Mouse (Mus musculus) bone marrow, adult 2 months (tissue): ENCODE results near the gene Barx2. TPM values are rescaled to one million over a fixed set of nuclear protein-coding genes. Genes with fewer than 3 reads are reported as not detected.

Source experiments
- H3K27ac ChIP-seq: fragments of 200-500 bp; 2 replicates; pipeline ENCODE4 v1.5.1; 2012; ENCODE audit warnings: low read depth, mild to moderate bottlenecking, control low read depth, inconsistent platforms, low read length; ENCODE audit not compliant: control insufficient read depth, poor library complexity, insufficient read depth
- H3K4me1 ChIP-seq: fragments of 200-500 bp; 2 replicates; pipeline ENCODE4 v1.6.1; 2011; ENCODE audit warnings: low read length; ENCODE audit not compliant: control insufficient read depth, insufficient read depth
- H3K4me3 ChIP-seq: fragments of 200-500 bp; replicated peaks from 2 replicates; pipeline ENCODE3; 2011; ENCODE audit warnings: mild to moderate bottlenecking, low read depth, low read length, control low read depth; ENCODE audit not compliant: control insufficient read depth
- CTCF ChIP-seq: fragments of 200-500 bp; IDR thresholded peaks from 2 replicates; pipeline ENCODE4 v1.5.1; 2011; ENCODE audit warnings: low read length, control low read depth; ENCODE audit not compliant: control insufficient read depth, insufficient read depth
- POLR2A ChIP-seq: fragments of 200-500 bp; IDR thresholded peaks from 2 replicates; pipeline ENCODE4 v1.6.1; 2011; ENCODE audit warnings: low read depth, mild to moderate bottlenecking, control low read depth, low read length, borderline replicate concordance; ENCODE audit not compliant: control insufficient read depth
- WGBS: fragments of 180-500 bp; shearing (Covaris S2); methylation state at CpG from one replicate; pipeline ENCODE4 v1.1.7; 2018; 5-methylcytosine and 5-hydroxymethylcytosine counted together
- polyA plus RNA-seq: library from polyadenylated mRNA; stranded (reverse); fragments of >200 nt; gene quantifications from 2 replicates; pipeline ENCODE4 v1.2.4, GENCODE M21; 2011; ENCODE audit warnings: low replicate concordance; ENCODE audit not compliant: missing spikeins, insufficient read depth, insufficient read length

Gene Barx2
- polyA plus RNA-seq, 1 experiment: 0.77 TPM

DNA sequence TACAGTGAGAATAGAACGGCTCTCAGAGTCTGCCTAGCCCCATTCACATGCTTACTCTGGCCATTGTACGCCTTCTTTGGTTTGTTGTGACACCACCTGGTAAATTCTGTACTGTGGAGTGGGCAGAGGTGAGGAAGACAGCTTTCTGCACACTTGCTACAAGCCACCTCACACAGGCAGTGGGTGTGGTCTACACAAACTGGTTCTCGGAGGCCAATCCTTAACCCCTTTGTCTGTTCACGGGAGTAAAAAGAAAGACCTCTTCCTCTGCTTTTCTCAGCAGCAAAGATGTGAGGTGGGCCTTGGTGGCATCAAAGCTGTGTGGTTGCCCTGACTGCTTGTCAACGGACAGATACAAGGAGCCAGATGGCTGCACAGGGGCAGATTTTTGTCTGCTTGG, 68.6 kb downstream of the Barx2 start:
- no peak for TF ChIP-seq CTCF
- no peak for TF ChIP-seq POLR2A
- no peak overlapping the region for H3K4me3 ChIP-seq
- 69% methylated on average over 5 of the region's 5 CpGs for WGBS
- H3K4me1 ChIP-seq: no peaks in the 10 kb centered on the region
- H3K27ac ChIP-seq: no peak overlapping the region

DNA sequence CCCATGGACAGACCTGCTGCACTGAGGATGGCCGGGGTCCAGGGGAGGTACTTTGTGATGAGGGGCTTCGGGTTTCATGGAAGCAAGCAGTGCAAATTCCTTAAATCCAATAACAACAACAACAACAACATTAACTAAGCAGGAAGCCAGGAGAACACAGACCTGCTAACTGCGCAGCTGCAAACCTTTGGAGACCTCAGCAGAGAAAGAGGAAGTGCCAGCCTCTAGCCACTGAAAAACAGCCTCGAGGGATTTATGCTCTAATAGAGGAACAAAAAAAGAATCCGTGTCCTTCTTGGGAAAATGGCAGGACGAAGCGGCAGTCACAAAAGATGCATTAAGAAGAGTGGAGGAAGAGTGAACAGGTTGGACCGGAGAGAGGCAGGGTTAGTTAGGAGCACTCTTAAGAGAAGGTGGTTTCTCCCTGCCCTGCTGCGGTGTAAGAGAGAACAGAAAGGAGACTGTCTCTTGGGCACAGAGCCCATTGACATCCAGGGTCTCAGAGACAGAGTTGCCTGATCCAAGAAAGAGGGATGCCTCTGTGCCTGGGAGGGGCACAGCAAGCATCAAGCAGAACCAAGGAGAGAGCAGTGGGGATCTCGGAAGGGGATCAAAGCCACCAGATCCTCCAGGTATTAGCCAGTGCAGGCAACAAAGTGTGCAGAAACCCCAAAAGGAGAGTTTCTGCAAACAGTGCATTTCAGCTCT, 72.0 kb downstream of the Barx2 start:
- H3K27ac ChIP-seq: no peak overlapping the region
- H3K4me1 ChIP-seq: no peaks in the 10 kb centered on the region
- TF ChIP-seq POLR2A (no peak), CTCF (no peak)
- no peak overlapping the region for H3K4me3 ChIP-seq
- 29% methylated on average over 10 of the region's 10 CpGs for whole genome bisulfite sequencing

DNA sequence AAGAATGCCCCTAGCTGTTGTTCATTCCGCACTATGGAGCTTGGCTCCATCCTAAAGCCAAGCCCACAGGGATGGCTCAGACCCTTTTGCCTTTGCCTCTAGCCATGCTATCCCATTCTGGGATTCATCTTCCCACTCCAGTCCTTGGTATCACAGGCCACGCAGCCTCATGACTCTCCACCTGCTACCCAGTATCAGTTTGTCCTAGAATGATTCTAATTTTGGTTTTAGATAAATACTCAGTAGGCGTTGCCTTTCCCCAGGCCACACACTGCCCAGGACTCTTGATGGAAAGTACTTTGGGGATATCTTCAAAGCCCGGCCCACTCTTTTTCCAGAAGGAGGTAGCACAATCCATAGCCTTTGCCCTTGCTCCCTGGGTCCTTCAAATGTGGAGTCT, 72.7 kb downstream of the Barx2 start:
- no peak overlapping the region for H3K4me3 ChIP-seq
- no peaks in the 10 kb centered on the region for H3K4me1 ChIP-seq
- 88% methylated on average over 4 of the region's 4 CpGs for WGBS
- H3K27ac ChIP-seq: no peak overlapping the region
- TF ChIP-seq POLR2A (no peak), CTCF (no peak)

DNA sequence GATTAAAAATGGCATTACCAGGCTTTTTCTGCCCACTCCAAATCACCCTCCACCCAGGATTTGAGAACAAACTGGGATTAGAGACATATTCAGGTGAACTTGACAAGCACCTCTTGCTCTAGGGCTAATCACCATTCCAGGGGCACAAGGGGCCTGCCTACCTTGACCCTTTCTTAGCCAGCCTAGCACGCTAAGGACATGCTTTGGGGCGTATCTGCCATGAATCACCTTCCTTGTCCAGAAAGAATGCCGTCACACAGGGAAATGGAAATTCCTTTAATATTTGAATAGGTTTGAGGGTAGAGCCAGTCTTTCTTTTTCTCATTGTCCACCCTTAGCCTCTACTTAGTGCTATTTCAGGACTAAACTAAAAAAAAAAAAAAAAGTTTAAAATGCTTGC, 73.2 kb downstream of the Barx2 start:
- TF ChIP-seq POLR2A (no peak), CTCF (no peak)
- H3K4me1 ChIP-seq: no peaks in the 10 kb centered on the region
- H3K27ac ChIP-seq: no peak overlapping the region
- 80% methylated on average over 3 of the region's 3 CpGs for WGBS
- H3K4me3 ChIP-seq: no peak overlapping the region

DNA sequence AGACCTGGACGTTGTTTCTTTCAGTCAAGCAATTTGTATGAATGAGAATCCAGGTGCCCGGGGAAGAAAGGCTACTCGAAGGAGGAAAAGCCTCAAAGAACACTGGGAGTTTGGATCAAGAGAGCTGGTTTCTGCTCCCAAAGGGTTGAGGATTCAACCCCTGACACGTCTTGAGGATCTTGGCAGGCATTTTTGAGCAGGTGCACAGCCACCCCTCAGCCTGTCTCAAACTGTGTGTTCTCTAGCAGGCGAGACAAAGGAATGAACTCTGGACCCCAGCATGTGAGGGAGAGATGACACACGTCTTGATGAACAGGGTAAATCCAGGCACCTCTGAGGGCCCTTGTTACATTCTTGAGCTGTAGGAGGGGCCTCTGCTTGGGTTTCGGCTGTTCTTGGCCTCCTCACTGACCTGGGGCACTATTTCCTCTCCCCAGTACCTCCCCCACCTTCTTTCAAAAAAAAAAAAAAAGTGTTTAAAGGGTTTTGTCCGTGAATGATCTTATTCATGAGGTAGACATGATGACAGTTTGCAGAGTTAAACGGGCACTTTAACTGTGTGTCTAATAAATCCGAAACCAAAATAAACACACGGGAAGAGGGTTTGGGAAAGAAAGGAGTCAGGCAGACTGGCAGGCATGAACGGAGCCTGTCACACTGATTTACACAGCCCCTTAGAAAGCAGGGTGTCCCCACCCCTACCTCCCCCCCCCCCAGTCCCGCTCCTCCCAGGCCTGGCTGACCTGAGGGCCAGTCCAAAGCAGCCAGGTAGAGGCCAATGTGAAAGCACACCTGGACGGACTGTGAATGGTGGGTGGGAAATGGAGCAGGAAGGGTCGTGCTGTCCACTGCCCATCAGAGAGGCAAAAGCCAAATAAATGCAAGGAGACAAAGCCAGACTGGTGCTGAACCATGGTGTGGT, 73.9 kb downstream of the Barx2 start:
- TF ChIP-seq CTCF (no peak), POLR2A (no peak)
- no peaks in the 10 kb centered on the region for H3K4me1 ChIP-seq
- WGBS: 71% methylated on average over 15 of the region's 15 CpGs
- no peak overlapping the region for H3K4me3 ChIP-seq
- H3K27ac ChIP-seq: no peak overlapping the region

DNA sequence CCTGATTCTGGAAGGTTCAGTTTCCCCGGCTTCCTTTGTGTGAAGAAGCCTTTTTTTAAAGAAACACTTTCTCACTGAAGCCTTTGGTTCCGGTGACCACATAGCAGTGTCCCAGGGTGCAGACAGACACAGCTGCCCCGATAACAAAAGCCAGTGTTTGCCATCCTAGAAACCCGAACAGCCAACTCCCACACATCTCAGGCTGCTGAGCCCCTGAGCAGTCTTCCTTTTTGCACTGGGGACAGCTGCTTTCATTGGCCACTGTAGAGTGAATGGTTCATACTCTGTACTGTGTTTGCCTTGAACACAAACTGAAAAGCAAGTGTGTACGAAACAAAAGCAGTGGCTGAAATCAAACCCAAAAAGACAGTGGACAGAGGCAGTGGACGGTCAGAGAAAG, 75.2 kb downstream of the Barx2 start:
- 76% methylated on average over 6 of the region's 6 CpGs for WGBS
- Histone ChIP-seq H3K27ac (no peak overlapping the region), H3K4me3 (no peak overlapping the region), H3K4me1 (no peaks in the 10 kb centered on the region)
- TF ChIP-seq CTCF (no peak), POLR2A (no peak)

DNA sequence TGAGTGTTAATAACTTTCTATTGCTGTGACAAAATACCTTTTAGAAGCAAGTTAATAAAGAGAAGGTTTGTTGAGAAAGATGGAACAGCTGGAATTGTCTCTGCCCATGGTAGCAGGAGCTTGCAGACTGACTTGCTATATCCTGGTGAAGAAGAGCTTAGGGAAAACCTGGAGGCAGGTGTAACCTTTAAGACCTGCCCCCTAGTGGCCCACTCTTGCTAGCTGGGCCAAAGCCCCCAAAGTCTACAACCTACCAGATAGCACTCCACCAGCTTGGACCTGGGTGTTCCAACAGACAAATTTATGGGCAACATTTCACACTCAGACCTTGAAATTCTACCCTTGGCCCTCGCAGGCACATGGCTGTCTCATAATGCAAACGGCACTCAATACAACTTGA, 104.5 kb downstream of the Barx2 start:
- WGBS: 56% methylated on average over 2 of the region's 2 CpGs
- Histone ChIP-seq H3K4me1 (no peaks in the 10 kb centered on the region), H3K4me3 (no peak overlapping the region), H3K27ac (no peak overlapping the region)
- no peak for TF ChIP-seq CTCF
- TF ChIP-seq POLR2A: no peak

DNA sequence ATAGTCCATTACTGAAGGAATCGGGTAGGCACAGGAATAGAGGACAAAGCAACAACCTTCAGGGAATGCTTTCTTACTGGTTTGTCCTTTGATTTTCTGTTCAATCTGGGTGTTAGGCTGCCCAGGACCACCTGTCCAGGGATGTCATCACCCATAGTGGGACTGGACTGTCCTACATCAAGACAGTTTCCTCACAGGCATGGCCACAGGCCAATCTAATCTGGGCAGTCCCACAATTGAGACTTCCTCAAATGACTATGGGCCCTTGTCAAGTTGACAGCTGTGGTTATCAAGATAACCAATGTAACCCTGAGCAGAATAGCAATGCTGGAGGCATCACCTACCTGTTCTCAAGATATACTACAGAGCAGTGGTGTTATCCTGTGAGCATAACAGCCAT, 110.6 kb downstream of the Barx2 start:
- Histone ChIP-seq H3K4me3 (no peak overlapping the region), H3K27ac (no peak overlapping the region), H3K4me1 (no peaks in the 10 kb centered on the region)
- WGBS: 64% methylated on average over 1 of the region's 1 CpGs
- no peak for TF ChIP-seq CTCF

Other genes starting within 250 kb of the Barx2 start
- gene Arhgap32, start 202.7 kb upstream of the Barx2 start, polyA plus RNA-seq: 2.6 and 2.8 TPM in 2 replicates